Comparison of ENCODE assay signal across 8 mouse cellular contexts in genomic region chr6:7692451-7692850, GRCm38 (mm10). TPM values are rescaled to one million over a fixed set of nuclear protein-coding genes. Genes with fewer than 3 reads are reported as not detected.
DNase-seq lines count a peak whose midpoint lies in the region; ATAC-seq and TF ChIP-seq lines count a peak whose summit lies in the region.

No protein-coding gene starts in this region.

- H3K36me3 ChIP-seq in forebrain, embryonic 10.5 days (replicated peaks): no peaks in the 10 kb centered on the region
- no peaks in the 10 kb centered on the region for H3K36me3 ChIP-seq in kidney, postnatal 0 days (ENCODE audit: insufficient read depth, low read length)
- H3K36me3 ChIP-seq in midbrain, embryonic 16.5 days (ENCODE audit: control insufficient read depth, insufficient read depth, low read length): no peaks in the 10 kb centered on the region

- H3K27me3 ChIP-seq in forebrain, embryonic 10.5 days (ENCODE audit: poor library complexity, severe bottlenecking): peaks cover 12% of the 10 kb centered on the region; the same call in 1 of the 2 replicates
- no peaks in the 10 kb centered on the region for H3K27me3 ChIP-seq in kidney, postnatal 0 days (ENCODE audit: insufficient read depth, low read length)
- H3K27me3 ChIP-seq in midbrain, embryonic 16.5 days (ENCODE audit: control insufficient read depth, insufficient read depth, low read depth, low read length): no peaks in the 10 kb centered on the region

- H3K4me1 ChIP-seq in lung, adult 2 months (ENCODE audit: control insufficient read depth, insufficient read depth, low read length): no peaks in the 10 kb centered on the region
- H3K4me1 ChIP-seq in bone marrow macrophage, adult 2 months (ENCODE audit: control insufficient read depth, insufficient read depth, low read length): peaks cover 11% of the 10 kb centered on the region
- peaks cover 21% of the 10 kb centered on the region for H3K4me1 ChIP-seq in forebrain, embryonic 10.5 days
- no peaks in the 10 kb centered on the region for H3K4me1 ChIP-seq in kidney, postnatal 0 days (replicated peaks; ENCODE audit: insufficient read depth, low read length)
- H3K4me1 ChIP-seq in midbrain, embryonic 16.5 days (ENCODE audit: control insufficient read depth, insufficient read depth, low read length): peaks cover 6% of the 10 kb centered on the region

- no peak for DNase-seq in lung, adult 2 months
- no peak for DNase-seq in lung, postnatal 25 days (ENCODE audit: low spot score)
- DNase-seq in forebrain, embryonic 10.5 days (ENCODE audit: extremely low spot score, low spot score): peak; percentile 36
- DNase-seq in kidney, postnatal 0 days (ENCODE audit: low spot score): peak; percentile 40
- DNase-seq in layer of hippocampus, adult 9-11 months: no peak
- DNase-seq in thymus, postnatal 10 days (ENCODE audit: low spot score in 2 of 2): no peak

- H3K9me3 ChIP-seq in forebrain, embryonic 10.5 days: no peaks in the 10 kb centered on the region
- no peaks in the 10 kb centered on the region for H3K9me3 ChIP-seq in kidney, postnatal 0 days (replicated peaks; ENCODE audit: low read length)
- H3K9me3 ChIP-seq in midbrain, embryonic 16.5 days (replicated peaks; ENCODE audit: control insufficient read depth, low read length, poor library complexity, severe bottlenecking): no peaks in the 10 kb centered on the region

- 2% methylated on average over 12 of the region's 12 CpGs for WGBS in lung, adult 2 months
- WGBS in forebrain, embryonic 10.5 days: under 1% methylated on average over 12 of the region's 12 CpGs
- 2% methylated on average over 12 of the region's 12 CpGs for WGBS in kidney, postnatal 0 days
- WGBS in midbrain, embryonic 16.5 days: under 1% methylated on average over 12 of the region's 12 CpGs

- peak overlapping the region; percentile 98 for H3K4me2 ChIP-seq in kidney, postnatal 0 days (ENCODE audit: low read length)
- H3K4me2 ChIP-seq in midbrain, embryonic 16.5 days (ENCODE audit: low read length): peak overlapping the region; percentile 71

- TF ChIP-seq POLR2A in lung, adult 2 months (IDR thresholded peaks at IDR 0.05; ENCODE audit: borderline replicate concordance, extremely low read depth, low read depth, low read length): no peak
- no peak for TF ChIP-seq POLR2A in bone marrow macrophage, adult 2 months (IDR thresholded peaks at IDR 0.05; ENCODE audit: borderline replicate concordance, low read depth, low read length)

- no peak for TF ChIP-seq CTCF in lung, adult 2 months (IDR thresholded peaks at IDR 0.05; ENCODE audit: insufficient read depth, low read length)
- TF ChIP-seq CTCF in bone marrow macrophage, adult 2 months (IDR thresholded peaks at IDR 0.05; ENCODE audit: low read depth, low read length): no peak
- no peak for TF ChIP-seq CTCF in kidney, postnatal 0 days (IDR thresholded peaks at IDR 0.05; ENCODE audit: low read depth)

- no peak overlapping the region for H3K27ac ChIP-seq in bone marrow macrophage, adult 2 months (ENCODE audit: insufficient read depth, low read depth, low read length)
- H3K27ac ChIP-seq in forebrain, embryonic 10.5 days: peak overlapping the region; percentile 89
- H3K27ac ChIP-seq in kidney, postnatal 0 days: no peak overlapping the region
- peak overlapping the region; percentile 81 for H3K27ac ChIP-seq in midbrain, embryonic 16.5 days (ENCODE audit: low read length)

- peak overlapping the region; percentile 54 for H3K4me3 ChIP-seq in lung, adult 2 months (replicated peaks; ENCODE audit: extremely low read depth, low read depth, low read length)
- H3K4me3 ChIP-seq in bone marrow macrophage, adult 2 months (ENCODE audit: insufficient read depth, low read length): peak overlapping the region; percentile 84
- H3K4me3 ChIP-seq in forebrain, embryonic 10.5 days: peak overlapping the region; percentile 86
- H3K4me3 ChIP-seq in kidney, postnatal 0 days (replicated peaks; ENCODE audit: low read depth, low read length): peak overlapping the region; percentile 62
- peak overlapping the region; percentile 79 for H3K4me3 ChIP-seq in midbrain, embryonic 16.5 days (ENCODE audit: low read depth, low read length)

- H3K9ac ChIP-seq in kidney, postnatal 0 days (ENCODE audit: low read depth, low read length): peak overlapping the region; percentile 50; the same call in 1 of the 2 replicates
- H3K9ac ChIP-seq in midbrain, embryonic 16.5 days (ENCODE audit: low read depth, low read length): peak overlapping the region; percentile 79

- peak; percentile 33 for ATAC-seq in kidney, postnatal 0 days (replicated peaks; ENCODE audit: low FRiP score, low read depth)
- peak; percentile 83 for ATAC-seq in midbrain, embryonic 16.5 days

RNA-seq across cellular contexts. Expression of gene Asns, which starts 0.6 kb away (rescaled TPM):
- 9.4 and 13.7 TPM in 2 replicates for polyA plus RNA-seq in lung, adult 2 months (2012; rRNA removed)
- 9.3 and 9.6 TPM in 2 replicates for polyA plus RNA-seq in bone marrow macrophage, adult 2 months (2012; ENCODE audit: insufficient read depth, insufficient read length, missing spikeins)
- 83.5 and 86.1 TPM in 2 replicates for polyA plus RNA-seq in forebrain, embryonic 10.5 days (2016; fragmentation: Nextera tagmentation; extraction: Ambion mirVana)
- polyA plus RNA-seq in kidney, postnatal 0 days (2015; fragmentation: Nextera tagmentation; extraction: Ambion mirVana): 19.6 and 21.1 TPM in 2 replicates
- polyA plus RNA-seq in midbrain, embryonic 16.5 days (2015; fragmentation: Nextera tagmentation; extraction: Ambion mirVana): 104 and 114 TPM in 2 replicates

Comparison
In these comparisons a context has a peak if more than half of its experiments do, and no peak if none do; other contexts are left out.
1. DNase-seq: peak in forebrain, embryonic 10.5 days (single experiment) and kidney, postnatal 0 days (single experiment); none in lung, adult 2 months (single experiment), lung, postnatal 25 days (single experiment), layer of hippocampus, adult 9-11 months (single experiment) and thymus, postnatal 10 days (0 of 2).
2. H3K27ac ChIP-seq: peak in forebrain, embryonic 10.5 days (single experiment) and midbrain, embryonic 16.5 days (single experiment); none in bone marrow macrophage, adult 2 months (single experiment) and kidney, postnatal 0 days (single experiment).
3. Peak in every context shown above with its lines, with median percentiles within 50 percentile points of each other: H3K4me3 ChIP-seq.